ENCODE assay signal across 13 mouse cellular contexts in the genomic region with DNA sequence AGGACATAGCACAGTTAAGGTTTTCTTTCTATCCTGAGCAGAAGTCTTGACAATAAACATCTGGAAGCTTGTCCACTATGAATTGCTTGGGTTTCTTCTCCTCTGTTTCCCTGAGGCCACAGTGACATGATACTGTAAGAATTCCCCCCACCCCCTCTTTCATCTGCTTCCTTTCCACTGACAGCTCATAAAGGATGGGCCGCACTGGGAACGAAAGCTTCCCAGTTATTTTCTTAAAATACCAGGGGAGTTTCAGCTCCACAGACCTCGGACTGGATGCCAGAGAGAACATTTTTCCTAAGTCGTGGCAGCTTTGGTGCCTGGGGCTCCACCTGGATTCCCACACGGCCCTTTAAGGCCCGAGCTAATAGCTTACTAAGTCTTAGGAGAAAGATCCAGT. TPM values are rescaled to one million over a fixed set of nuclear protein-coding genes. Genes with fewer than 3 reads are reported as not detected.
DNase-seq lines count a peak whose midpoint lies in the region; ATAC-seq lines count a peak whose summit lies in the region.
"Had no signal": no experiment of that assay in that cellular context is flagged by ENCODE, and none has a peak within 500 bp of the region (broad histone marks: within the 10 kb centered on the region; RNA-seq: fewer than 3 reads in every experiment).

No protein-coding gene starts in this region.

- H3K9ac ChIP-seq in kidney, embryonic 16.5 days (replicated peaks; ENCODE audit: low read length) = no peak overlapping the region
- H3K9ac ChIP-seq in embryonic facial prominence, embryonic 13.5 days = no peak overlapping the region
- H3K9ac ChIP-seq: forebrain, embryonic 15.5 days; heart, embryonic 15.5 days had no signal

- peak overlapping the region; percentile 79 for H3K27ac ChIP-seq in kidney, embryonic 16.5 days (ENCODE audit: low read length)
- H3K27ac ChIP-seq in embryonic facial prominence, embryonic 13.5 days = 0 out of 2 replicates have a peak overlapping the region, but pooled peaks have one; percentile 4
- H3K27ac ChIP-seq: forebrain, embryonic 15.5 days; heart, embryonic 15.5 days had no signal

- peaks cover 23% of the 10 kb centered on the region for H3K4me1 ChIP-seq in kidney, embryonic 16.5 days (ENCODE audit: insufficient read depth, low read length)
- H3K4me1 ChIP-seq in embryonic facial prominence, embryonic 13.5 days = peaks cover 12% of the 10 kb centered on the region
- H3K4me1 ChIP-seq: forebrain, embryonic 15.5 days had no signal

- H3K4me2 ChIP-seq in kidney, embryonic 16.5 days (replicated peaks; ENCODE audit: low read depth, low read length) = peak overlapping the region; percentile 34; the same call in 1 of the 2 replicates
- H3K4me2 ChIP-seq in embryonic facial prominence, embryonic 13.5 days = no peak overlapping the region
- H3K4me2 ChIP-seq: forebrain, embryonic 15.5 days; heart, embryonic 15.5 days had no signal

- H3K4me3 ChIP-seq in kidney, embryonic 16.5 days (ENCODE audit: low read length) = no peak overlapping the region
- H3K4me3 ChIP-seq in embryonic facial prominence, embryonic 13.5 days = no peak overlapping the region
- H3K4me3 ChIP-seq: forebrain, embryonic 15.5 days; heart, embryonic 15.5 days had no signal

- 13% methylated on average over 6 of the region's 6 CpGs for WGBS in kidney, embryonic 16.5 days
- WGBS in embryonic facial prominence, embryonic 13.5 days = 4% methylated on average over 6 of the region's 6 CpGs

- no peak for DNase-seq in kidney, adult 18-20 months
- DNase-seq in kidney, postnatal 25 days = peak; percentile 18 to 40
- DNase-seq in mesoderm, embryonic 11.5 days (ENCODE audit: low read depth, low spot score) = peak; percentile 81
- DNase-seq in layer of hippocampus, postnatal 14 days (ENCODE audit: low spot score in 2 of 2) = no peak
- no peak for DNase-seq in layer of hippocampus, postnatal 25 days (ENCODE audit: extremely low spot score in 1 of 2, low spot score in 1 of 2)
- DNase-seq in gastrocnemius, postnatal 25 days = no peak
- DNase-seq: cerebellum, postnatal 36 days; right cerebral cortex, postnatal 25 days had no signal

- H3K9me3 ChIP-seq in kidney, embryonic 16.5 days (ENCODE audit: low read length) = no peaks in the 10 kb centered on the region
- no peaks in the 10 kb centered on the region for H3K9me3 ChIP-seq in embryonic facial prominence, embryonic 13.5 days
- H3K9me3 ChIP-seq: forebrain, embryonic 15.5 days; heart, embryonic 15.5 days had no signal

- peak; percentile 56; the same call in 1 of the 2 replicates for ATAC-seq in kidney, embryonic 16.5 days (ENCODE audit: low FRiP score, low TSS enrichment)
- ATAC-seq in embryonic facial prominence, embryonic 13.5 days (ENCODE audit: insufficient number of reproducible peaks, insufficient read depth, low FRiP score, low TSS enrichment, low read depth) = no peak
- ATAC-seq: forebrain, embryonic 15.5 days; inflammation-experienced regulatory T-cells, adult 6 months had no signal

- H3K36me3 ChIP-seq in kidney, embryonic 16.5 days (ENCODE audit: insufficient read depth, low read length) = no peaks in the 10 kb centered on the region
- H3K36me3 ChIP-seq in embryonic facial prominence, embryonic 13.5 days = no peaks in the 10 kb centered on the region
- H3K36me3 ChIP-seq: forebrain, embryonic 15.5 days; heart, embryonic 15.5 days had no signal

- no peaks in the 10 kb centered on the region for H3K27me3 ChIP-seq in kidney, embryonic 16.5 days (ENCODE audit: insufficient read depth, low read length)
- no peaks in the 10 kb centered on the region; the same call in 1 of the 2 replicates for H3K27me3 ChIP-seq in embryonic facial prominence, embryonic 13.5 days
- H3K27me3 ChIP-seq: forebrain, embryonic 15.5 days; heart, embryonic 15.5 days had no signal

RNA-seq across cellular contexts. Expression of a gene that starts 22.2 kb away (rescaled TPM):
- polyA plus RNA-seq in kidney, embryonic 16.5 days (2015; fragmentation: Nextera tagmentation; extraction: Ambion mirVana) = 13.6 and 14.9 TPM in 2 replicates
- 14.4 and 14.8 TPM in 2 replicates for polyA plus RNA-seq in embryonic facial prominence, embryonic 13.5 days (2015; fragmentation: Nextera tagmentation; extraction: Ambion mirVana)
- 10 to 100 TPM; 21.7 to 21.8 TPM for total RNA-seq in layer of hippocampus, postnatal 14 days (2021)
- 10 to 100 TPM; 16.9 to 21.7 TPM for total RNA-seq in layer of hippocampus, postnatal 25 days (2021)
- 1 to 10 TPM; 1.4 to 1.8 TPM for total RNA-seq in gastrocnemius, postnatal 25 days (2021)

Comparison
In these comparisons a context has a peak if more than half of its experiments do, and no peak if none do; other contexts are left out.
1. DNase-seq: peak in kidney, postnatal 25 days (2 of 2) and mesoderm, embryonic 11.5 days (single experiment); none in kidney, adult 18-20 months (single experiment), layer of hippocampus, postnatal 14 days (0 of 2), layer of hippocampus, postnatal 25 days (0 of 2) and gastrocnemius, postnatal 25 days (single experiment).
2. RNA of a gene that starts 22.2 kb away (total RNA-seq): 21.7 to 21.8 TPM in layer of hippocampus, postnatal 14 days and 16.9 to 21.7 TPM in layer of hippocampus, postnatal 25 days; 1.4 to 1.8 TPM in gastrocnemius, postnatal 25 days; every median in the first group is over 4 times any median in the second.